Mouse (Mus musculus): ENCODE results near the gene Zbtb45.

- peak; percentile 74 for TF ChIP-seq CTCF (IDR thresholded peaks at IDR 0.05)
- no peak for TF ChIP-seq POLR2A (IDR thresholded peaks at IDR 0.05; ENCODE audit: insufficient read depth, low read depth, low read length)
Observed at GRCm38 (mm10) chr7:12992222-12992621, 17.6 kb downstream of the Zbtb45 start.
